27 mouse cellular contexts compared by ENCODE assay signal in the genomic region with DNA sequence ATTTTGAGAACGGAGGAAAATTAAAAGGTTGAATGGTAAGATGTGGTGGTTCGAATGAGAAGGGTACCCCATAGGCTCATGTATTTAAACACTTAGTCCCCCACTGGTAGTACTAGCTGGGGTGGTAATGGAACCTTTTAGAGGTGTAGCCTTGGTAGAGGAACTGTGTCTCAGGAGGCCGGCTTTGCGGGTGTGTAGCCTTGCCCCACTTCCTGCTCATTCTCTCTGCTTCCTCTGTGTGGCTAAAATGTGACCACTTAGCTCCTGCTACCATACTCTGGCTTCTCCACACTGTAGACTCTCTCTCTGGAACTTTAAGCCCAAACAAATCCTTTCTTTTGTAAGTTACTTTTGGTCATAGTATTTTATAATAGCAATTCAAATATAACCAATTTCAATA.
DNase-seq lines count a peak whose midpoint lies in the region; ATAC-seq and TF ChIP-seq lines count a peak whose summit lies in the region.
"Had no signal": no experiment of that assay in that cellular context is flagged by ENCODE, and none has a peak within 500 bp of the region (broad histone marks: within the 10 kb centered on the region; RNA-seq: fewer than 3 reads in every experiment).

No protein-coding gene starts in this region.

- in situ Hi-C loops in CH12.LX (cut with MboI; ENCODE audit: low pct_ligation_motif_present, low pct_unique_long_range_greater_than_20kb, low sequenced_read_pairs) = no loop called here

- 96% methylated on average over 4 of the region's 4 CpGs for WGBS in forebrain, postnatal 0 days

- no peaks in the 10 kb centered on the region for H3K79me2 ChIP-seq in CH12.LX (replicated peaks; ENCODE audit: control insufficient read depth, extremely low read depth, insufficient read depth, poor library complexity, severe bottlenecking)

- 0 out of 2 replicates have a peak, but pooled peaks have one; percentile 40 for TF ChIP-seq POLR2A in CH12.LX (IDR thresholded peaks at IDR 0.05; ENCODE audit: low read depth, low read length)

- H3K36me3 ChIP-seq in CH12.LX (replicated peaks in 1 of 2; ENCODE audit: control insufficient read depth in 1 of 2, insufficient read depth in 1 of 2, low read length in 1 of 2) = peaks cover 12 to 70% of the 10 kb centered on the region in 2 experiments
- H3K36me3 ChIP-seq in forebrain, postnatal 0 days (ENCODE audit: insufficient read depth) = no peaks in the 10 kb centered on the region
- H3K36me3 ChIP-seq: intestine, embryonic 15.5 days; limb, embryonic 12.5 days; midbrain, embryonic 15.5 days had no signal

- H3K4me1 ChIP-seq in CH12.LX (ENCODE audit: control insufficient read depth in 1 of 2, insufficient read depth in 2 of 2) = peaks cover 0 to 37% of the 10 kb centered on the region in 2 experiments; a peak in 2 of 4 replicates
- H3K4me1 ChIP-seq in forebrain, postnatal 0 days (ENCODE audit: insufficient read depth) = no peaks in the 10 kb centered on the region
- H3K4me1 ChIP-seq: intestine, embryonic 15.5 days; limb, embryonic 12.5 days; midbrain, embryonic 15.5 days had no signal

- no peak overlapping the region for H3K27ac ChIP-seq in CH12.LX (ENCODE audit: insufficient read depth, low read depth)
- no peak overlapping the region for H3K27ac ChIP-seq in forebrain, postnatal 0 days (ENCODE audit: low read depth, low read length)
- H3K27ac ChIP-seq: heart, embryonic 15.5 days; hindbrain, embryonic 14.5 days; intestine, embryonic 15.5 days; layer of hippocampus, adult 2 months; limb, embryonic 12.5 days; midbrain, embryonic 15.5 days had no signal

- H3K27me3 ChIP-seq in CH12.LX (replicated peaks) = no peaks in the 10 kb centered on the region
- no peaks in the 10 kb centered on the region for H3K27me3 ChIP-seq in forebrain, postnatal 0 days (ENCODE audit: insufficient read depth, low read length)
- H3K27me3 ChIP-seq: heart, embryonic 15.5 days; intestine, embryonic 15.5 days; limb, embryonic 12.5 days; midbrain, embryonic 15.5 days had no signal

- H3K4me3 ChIP-seq in CH12.LX (replicated peaks in 1 of 3; ENCODE audit: low read depth in 2 of 3, low read length in 2 of 3, poor library complexity in 1 of 3) = no peak overlapping the region
- no peak overlapping the region for H3K4me3 ChIP-seq in forebrain, postnatal 0 days (ENCODE audit: low read depth, low read length)
- H3K4me3 ChIP-seq: heart, embryonic 15.5 days; intestine, embryonic 15.5 days; layer of hippocampus, adult 2 months; limb, embryonic 12.5 days; midbrain, embryonic 15.5 days; myocyte had no signal

- no peak; the same call in 1 of the 2 replicates for TF ChIP-seq RAD21 in CH12.LX (IDR thresholded peaks at IDR 0.05; ENCODE audit: low read depth, low read length)

- DNase-seq in spleen, adult 18-20 months = peak; percentile 38 to 51
- no peak for DNase-seq in spleen, adult 12 weeks (ENCODE audit: low spot score)
- DNase-seq in CH12.LX (ENCODE audit: extremely low read depth) = peak; percentile 73
- DNase-seq in induced T-regulatory cell, adult 2 months (ENCODE audit: low read depth) = peak; percentile 43
- no peak for DNase-seq in right cerebral cortex, postnatal 4 days
- DNase-seq in forebrain, postnatal 0 days = no peak
- DNase-seq: adrenal gland, adult 2 months; cerebellum, adult 18-20 months; cerebellum, postnatal 14 days; gastrocnemius, postnatal 25 days; heart, postnatal 36 days; kidney, adult 8-10 months; kidney, postnatal 25 days; lung, postnatal 36 days; thymus, adult 2 months had no signal

- no peaks in the 10 kb centered on the region for H3K9me3 ChIP-seq in CH12.LX (replicated peaks; ENCODE audit: low read length)
- H3K9me3 ChIP-seq in forebrain, postnatal 0 days (ENCODE audit: low read length) = no peaks in the 10 kb centered on the region
- H3K9me3 ChIP-seq: heart, embryonic 15.5 days; intestine, embryonic 15.5 days; limb, embryonic 12.5 days; midbrain, embryonic 15.5 days had no signal

- no peak overlapping the region for H3K9ac ChIP-seq in CH12.LX (ENCODE audit: insufficient read depth, low read depth)
- H3K9ac ChIP-seq in forebrain, postnatal 0 days = no peak overlapping the region
- H3K9ac ChIP-seq: heart, embryonic 15.5 days; hindbrain, embryonic 14.5 days; intestine, embryonic 15.5 days; limb, embryonic 12.5 days; lung, embryonic 14.5 days; midbrain, embryonic 15.5 days had no signal

- no peak for TF ChIP-seq CTCF in CH12.LX (conservative IDR thresholded peaks at IDR 0.05 in 1 of 2, IDR thresholded peaks at IDR 0.05 in 1 of 2; ENCODE audit: low read depth in 2 of 2, low read length in 2 of 2)
- no peak for TF ChIP-seq CTCF in forebrain, postnatal 0 days (IDR thresholded peaks at IDR 0.05; ENCODE audit: low read depth)

- H3K4me2 ChIP-seq in CH12.LX (ENCODE audit: insufficient read depth, low read depth, poor library complexity, severe bottlenecking) = no peak overlapping the region
- no peak overlapping the region for H3K4me2 ChIP-seq in forebrain, postnatal 0 days (ENCODE audit: low read depth)
- H3K4me2 ChIP-seq: heart, embryonic 15.5 days; hindbrain, embryonic 14.5 days; intestine, embryonic 15.5 days; limb, embryonic 12.5 days; liver, embryonic 11.5 days; lung, embryonic 14.5 days; midbrain, embryonic 15.5 days had no signal

- ATAC-seq in neutrophil, adult 5-6 weeks (ENCODE audit: extremely low read depth, insufficient number of reproducible peaks, low FRiP score, poor library complexity, severe bottlenecking) = peak; percentile 77
- ATAC-seq in CD4-positive, CD25-positive, alpha-beta regulatory T cell, adult 4 months = no peak
- ATAC-seq in forebrain, postnatal 0 days = no peak
- ATAC-seq: forebrain, embryonic 14.5 days; intestine, embryonic 15.5 days; midbrain, embryonic 15.5 days had no signal

- dilution Hi-C loops in CH12.LX (cut with MboI; ENCODE audit: extremely low pct_ligation_motif_present, extremely low pct_unique_long_range_greater_than_20kb, low sequenced_read_pairs) = no loop called here

- TF ChIP-seq EP300 in CH12.LX (IDR thresholded peaks at IDR 0.05; ENCODE audit: low read length) = peak; percentile 53

TF ChIP-seq in CH12.LX, 34 proteins besides CTCF, POLR2A, EP300 and RAD21:
- TF ChIP-seq MAX (IDR thresholded peaks at IDR 0.05; ENCODE audit: low read length) = no peak
- TF ChIP-seq CHD1 (IDR thresholded peaks at IDR 0.05; ENCODE audit: low read depth, low read length) = no peak
- TF ChIP-seq JUN (IDR thresholded peaks at IDR 0.05; ENCODE audit: insufficient read depth, low read depth, low read length) = no peak
- TF ChIP-seq JUND (conservative IDR thresholded peaks at IDR 0.05; ENCODE audit: low read depth, low read length) = no peak
- no peak for TF ChIP-seq ETS1 (conservative IDR thresholded peaks at IDR 0.05; ENCODE audit: low read depth, low read length)
- TF ChIP-seq ELF1 (IDR thresholded peaks at IDR 0.05; ENCODE audit: low read depth, low read length) = peak; percentile 61
- TF ChIP-seq HCFC1 (IDR thresholded peaks at IDR 0.05; ENCODE audit: low read depth, low read length) = peak; percentile 34; the same call in 1 of the 2 replicates
- TF ChIP-seq IRF4 (IDR thresholded peaks at IDR 0.05; ENCODE audit: low read depth, low read length) = peak; percentile 23; the same call in 1 of the 2 replicates

Comparison
In these comparisons a context has a peak if more than half of its experiments do, and no peak if none do; other contexts are left out.
1. DNase-seq: peak in spleen, adult 18-20 months (2 of 2), CH12.LX (single experiment) and induced T-regulatory cell, adult 2 months (single experiment); none in spleen, adult 12 weeks (single experiment), right cerebral cortex, postnatal 4 days (single experiment) and forebrain, postnatal 0 days (single experiment).